Mouse (Mus musculus): ENCODE measurements around the gene Vmn2r70. TPM values are rescaled to one million over a fixed set of nuclear protein-coding genes. Genes with fewer than 3 reads are reported as not detected.

Vmn2r70 gene
- not detected for total RNA-seq (2021)
- long read RNA-seq, experiment 1 = 0 reads
- long read RNA-seq, experiment 2 = 0 reads

- DNase-seq (ENCODE audit: low spot score in 2 of 2) = no peak
Observed at GRCm38 (mm10) chr7:85569092-85569491, at the start of gene Vmn2r70. Gene Vmn2r70 (minus strand): TSS chr7:85569192.

- no peak for DNase-seq (ENCODE audit: low spot score in 2 of 2)
Observed at GRCm38 (mm10) chr7:85562787-85563186, 6.2 kb downstream of the Vmn2r70 start, which contains the start of gene Vmn2r71. Gene Vmn2r71 (plus strand): TSS chr7:85563087.

- no peak for DNase-seq (ENCODE audit: low spot score in 2 of 2)
Observed at GRCm38 (mm10) chr7:85543118-85543517, 25.9 kb downstream of the Vmn2r70 start.

GRCm38 (mm10) chr7:85542108-85542507 lies 26.9 kb downstream of the Vmn2r70 start:
- DNase-seq (ENCODE audit: low spot score in 2 of 2) = no peak

Other genes with a start within 250 kb of the Vmn2r70 start
- not detected for gene Vmn2r69, start 153.3 kb downstream of the Vmn2r70 start, total RNA-seq (2021)
- not detected for gene Vmn2r71, start 6.1 kb downstream of the Vmn2r70 start, total RNA-seq (2021)
- gene Vmn2r72, start 185.9 kb upstream of the Vmn2r70 start, total RNA-seq (2021) = not detected